Mouse (Mus musculus) C2C12 (cell line): ENCODE results near the gene Scg3. TPM values are rescaled to one million over a fixed set of nuclear protein-coding genes. Genes with fewer than 3 reads are reported as not detected.
"Not testable (repeated sequence)": the region's sequence is repeated elsewhere in the genome, so short reads cannot be mapped to it uniquely, and the experiment has no call there.

ENCODE experiments used
- H3K27me3 ChIP-seq: one replicate; pipeline ENCODE4 v1.6.1; 2011; ENCODE audit not compliant: control insufficient read depth, insufficient read depth, insufficient read length
- H3K36me3 ChIP-seq: one replicate; pipeline ENCODE4 v1.6.1; 2011; ENCODE audit not compliant: control insufficient read depth, insufficient read depth
- H3K4me3 ChIP-seq: one replicate; pipeline ENCODE4 v1.5.1; 2011; ENCODE audit warnings: mild to moderate bottlenecking, control low read depth; ENCODE audit not compliant: poor library complexity, insufficient read depth, severe bottlenecking
- H3K79me2 ChIP-seq: one replicate; pipeline ENCODE4 v1.6.1; 2011; ENCODE audit not compliant: control insufficient read depth, insufficient read depth
- H3K79me3 ChIP-seq: one replicate; pipeline ENCODE4 v1.6.1; 2011; ENCODE audit warnings: low read depth, control low read depth
- H3ac ChIP-seq: one replicate; pipeline ENCODE3; 2011; ENCODE audit warnings: low read depth; ENCODE audit not compliant: control insufficient read depth, insufficient read length
- CEBPB ChIP-seq: IDR thresholded peaks from one replicate; pipeline ENCODE4 v1.6.1; 2011; ENCODE audit warnings: low read depth, mild to moderate bottlenecking, control low read depth, moderate library complexity
- CTCF ChIP-seq: IDR thresholded peaks from one replicate; pipeline ENCODE4 v1.5.1; 2011; ENCODE audit not compliant: control insufficient read depth, insufficient read depth, insufficient read length
- FOSL1 ChIP-seq: IDR thresholded peaks from one replicate; pipeline ENCODE4 v1.8.0; 2011; ENCODE audit warnings: mild to moderate bottlenecking, low read length; ENCODE audit not compliant: poor library complexity, insufficient read depth, severe bottlenecking
- MAX ChIP-seq: IDR thresholded peaks from one replicate; pipeline ENCODE4 v1.6.1; 2011; ENCODE audit warnings: mild to moderate bottlenecking, control low read depth
- MYOD1 ChIP-seq: IDR thresholded peaks from one replicate; pipeline ENCODE4 v1.6.1; 2011; ENCODE audit warnings: low read depth; ENCODE audit not compliant: control insufficient read depth, insufficient read length
- MYOG ChIP-seq: IDR thresholded peaks from one replicate; pipeline ENCODE4 v1.6.1; 2011; ENCODE audit not compliant: control insufficient read depth, insufficient read length; ENCODE audit errors: extremely low read depth
- USF1 ChIP-seq: IDR thresholded peaks from one replicate; pipeline ENCODE4 v1.6.1; 2011; ENCODE audit warnings: low read depth, mild to moderate bottlenecking, control low read depth, moderate library complexity
- polyA plus RNA-seq: library from polyadenylated mRNA; unstranded; fragments of >200 nt; fragmentation: generic; extraction: Trizol; gene quantifications from one replicate; pipeline ENCODE4 v1.2.1, GENCODE M21; 2012; ENCODE audit warnings: missing spikeins

Gene Scg3
- polyA plus RNA-seq, 1 experiment: not detected

GRCm38 (mm10) chr9:75679629-75680028, 4.2 kb downstream of the Scg3 start:
- TF ChIP-seq MAX (no peak), FOSL1 (no peak), MYOD1 (no peak), USF1 (no peak)
- no peaks in the 10 kb centered on the region for H3K79me2 ChIP-seq
- no peak overlapping the region for H3ac ChIP-seq
- H3K36me3 ChIP-seq: no peaks in the 10 kb centered on the region
- no peaks in the 10 kb centered on the region for H3K79me3 ChIP-seq
- H3K27me3 ChIP-seq: peaks cover 6% of the 10 kb centered on the region
- H3K4me3 ChIP-seq: no peak overlapping the region

GRCm38 (mm10) chr9:75678341-75678740, 5.5 kb downstream of the Scg3 start:
- no peak for TF ChIP-seq CEBPB
- no peak for TF ChIP-seq CTCF
- TF ChIP-seq MYOG: no peak
- no peak for TF ChIP-seq MYOD1
- no peaks in the 10 kb centered on the region for H3K79me3 ChIP-seq

GRCm38 (mm10) chr9:75676226-75676625, 7.6 kb downstream of the Scg3 start:
- no peak for TF ChIP-seq CEBPB
- no peaks in the 10 kb centered on the region for H3K79me3 ChIP-seq

More at GRCm38 (mm10) chr9:75678341-75678740, 5.5 kb downstream of the Scg3 start:
- H3ac ChIP-seq: no peak overlapping the region
- no peaks in the 10 kb centered on the region for H3K36me3 ChIP-seq
- H3K79me2 ChIP-seq: no peaks in the 10 kb centered on the region
- H3K4me3 ChIP-seq: no peak overlapping the region
- no peaks in the 10 kb centered on the region for H3K27me3 ChIP-seq

GRCm38 (mm10) chr9:75672769-75673168, 11.1 kb downstream of the Scg3 start:
- Histone ChIP-seq H3K79me3 (no peaks in the 10 kb centered on the region), H3K27me3 (no peaks in the 10 kb centered on the region), H3K4me3 (no peak overlapping the region), H3ac (no peak overlapping the region), H3K36me3 (no peaks in the 10 kb centered on the region), H3K79me2 (no peaks in the 10 kb centered on the region)
- TF ChIP-seq MAX (no peak), MYOG (no peak)

More at GRCm38 (mm10) chr9:75676226-75676625, 7.6 kb downstream of the Scg3 start:
- Histone ChIP-seq H3K79me2 (no peaks in the 10 kb centered on the region), H3K27me3 (no peaks in the 10 kb centered on the region), H3ac (no peak overlapping the region), H3K4me3 (no peak overlapping the region), H3K36me3 (no peaks in the 10 kb centered on the region)

GRCm38 (mm10) chr9:75666612-75667011, 17.2 kb downstream of the Scg3 start:
- H3K36me3 ChIP-seq: no peaks in the 10 kb centered on the region
- H3K79me3 ChIP-seq: no peaks in the 10 kb centered on the region
- H3K79me2 ChIP-seq: no peaks in the 10 kb centered on the region
- no peaks in the 10 kb centered on the region for H3K27me3 ChIP-seq
- TF ChIP-seq CTCF (no peak), FOSL1 (no peak), USF1 (peak; percentile 30), MAX (no peak)
- H3ac ChIP-seq: no peak overlapping the region
- H3K4me3 ChIP-seq: no peak overlapping the region

GRCm38 (mm10) chr9:75665364-75665763, 18.5 kb downstream of the Scg3 start:
- no peaks in the 10 kb centered on the region for H3K79me2 ChIP-seq
- H3K27me3 ChIP-seq: no peaks in the 10 kb centered on the region
- H3ac ChIP-seq: no peak overlapping the region
- no peaks in the 10 kb centered on the region for H3K36me3 ChIP-seq
- TF ChIP-seq FOSL1: no peak
- TF ChIP-seq MAX: no peak
- TF ChIP-seq CTCF: no peak
- TF ChIP-seq MYOG: no peak
- no peak for TF ChIP-seq MYOD1
- TF ChIP-seq CEBPB: no peak
- no peaks in the 10 kb centered on the region for H3K79me3 ChIP-seq
- no peak overlapping the region for H3K4me3 ChIP-seq

- no peaks in the 10 kb centered on the region for H3K36me3 ChIP-seq
- H3ac ChIP-seq: no peak overlapping the region
- TF ChIP-seq FOSL1: no peak
- no peak for TF ChIP-seq CEBPB
- TF ChIP-seq MYOD1: no peak
- no peak for TF ChIP-seq CTCF
- no peak for TF ChIP-seq MYOG
- TF ChIP-seq MAX: no peak
- TF ChIP-seq USF1: no peak
- no peaks in the 10 kb centered on the region for H3K79me2 ChIP-seq
- no peaks in the 10 kb centered on the region for H3K27me3 ChIP-seq
- H3K4me3 ChIP-seq: no peak overlapping the region
- no peaks in the 10 kb centered on the region for H3K79me3 ChIP-seq
Measured at GRCm38 (mm10) chr9:75660917-75661316, 22.9 kb downstream of the Scg3 start.

GRCm38 (mm10) chr9:75656456-75656855, 27.4 kb downstream of the Scg3 start:
- not testable (repeated sequence) for H3K27me3 ChIP-seq, H3K79me2 ChIP-seq, H3K79me3 ChIP-seq, H3ac ChIP-seq, H3K36me3 ChIP-seq, H3K4me3 ChIP-seq
